Mouse (Mus musculus): ENCODE results near the gene Pfkfb1.

Pfkfb1 gene

GRCm38 (mm10) chrX:150677505-150677904 is 89.5 kb downstream of the Pfkfb1 start:
- no peak for DNase-seq (ENCODE audit: low spot score)
